Mouse (Mus musculus) adrenal gland, adult 8-10 months (tissue): Measurements from ENCODE around the gene B230118H07Rik. TPM values are rescaled to one million over a fixed set of nuclear protein-coding genes. Genes with fewer than 3 reads are reported as not detected.

Source experiments
- DNase-seq: peaks from one replicate; pipeline ENCODE4 v3.0.0; 2022
- total RNA-seq, 4 experiments: library from RNA; stranded (reverse); gene quantifications; 2 replicates each; pipeline ENCODE4 v1.2.4; 2022

B230118H07Rik gene
- 10 to 100 TPM; 27.3 to 55.4 (median 32.3) TPM for total RNA-seq

GRCm38 (mm10) chr2:101649114-101649671 lies at the start of gene B230118H07Rik, which contains the start of gene Rag1:
TSS of gene B230118H07Rik (minus strand) at chr2:101649532.
TSS of gene Rag1 (minus strand) at chr2:101649501.
- DNase-seq = no peak

GRCm38 (mm10) chr2:101695584-101695983 lies 46.3 kb upstream of the B230118H07Rik start:
- DNase-seq = no peak

DNA sequence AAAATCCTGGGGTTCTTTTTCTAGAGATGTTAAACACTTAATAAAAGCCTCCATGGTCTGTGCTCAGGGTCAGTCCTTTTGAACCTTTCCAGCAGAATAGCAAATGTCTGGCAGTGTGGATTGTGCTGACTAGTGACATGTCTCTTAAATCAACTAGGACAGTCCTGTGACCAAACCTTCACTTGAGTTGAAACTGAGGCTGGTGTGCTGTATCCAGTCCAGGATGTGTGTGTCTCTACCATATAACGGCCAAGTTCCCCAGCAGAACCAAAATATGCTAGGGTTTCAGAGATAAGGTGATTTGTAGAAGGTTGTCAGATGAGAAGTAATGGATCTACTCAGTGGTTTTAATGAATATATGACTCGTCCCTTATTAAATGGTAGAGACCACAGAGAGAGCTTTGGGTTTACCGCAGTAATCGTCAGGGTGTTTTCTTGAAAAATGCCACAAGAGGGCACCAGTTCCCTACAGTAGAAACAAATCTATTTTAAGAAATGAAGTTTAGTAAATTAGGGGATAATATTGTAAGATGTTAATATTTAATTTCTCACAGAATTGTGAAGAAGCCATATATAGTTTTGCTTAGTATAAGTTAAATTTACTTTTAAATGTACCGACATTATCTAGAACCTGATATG lies 44.4 kb upstream of the B230118H07Rik start:
- no peak for DNase-seq

DNA sequence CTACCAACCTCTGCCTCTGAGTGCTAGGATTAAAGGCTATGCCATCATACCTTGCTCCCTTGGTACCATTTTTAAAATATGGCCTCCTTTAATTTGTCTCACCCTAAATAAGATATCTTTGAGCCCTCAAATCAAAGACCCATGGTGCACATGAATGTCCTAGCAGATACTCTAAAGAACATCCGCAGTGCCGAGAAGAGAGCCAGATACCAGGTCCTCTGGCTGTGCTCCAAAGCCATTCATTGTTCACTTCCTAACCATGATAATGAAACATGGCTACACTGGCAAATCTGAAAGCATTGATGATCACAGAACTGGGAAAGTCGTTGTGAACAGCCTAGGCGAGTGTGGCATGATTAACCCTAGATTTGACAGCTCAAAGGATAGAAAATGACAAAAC lies 43.7 kb upstream of the B230118H07Rik start:
- DNase-seq = no peak

GRCm38 (mm10) chr2:101690252-101690827 lies 41.0 kb upstream of the B230118H07Rik start:
- no peak for DNase-seq

DNA sequence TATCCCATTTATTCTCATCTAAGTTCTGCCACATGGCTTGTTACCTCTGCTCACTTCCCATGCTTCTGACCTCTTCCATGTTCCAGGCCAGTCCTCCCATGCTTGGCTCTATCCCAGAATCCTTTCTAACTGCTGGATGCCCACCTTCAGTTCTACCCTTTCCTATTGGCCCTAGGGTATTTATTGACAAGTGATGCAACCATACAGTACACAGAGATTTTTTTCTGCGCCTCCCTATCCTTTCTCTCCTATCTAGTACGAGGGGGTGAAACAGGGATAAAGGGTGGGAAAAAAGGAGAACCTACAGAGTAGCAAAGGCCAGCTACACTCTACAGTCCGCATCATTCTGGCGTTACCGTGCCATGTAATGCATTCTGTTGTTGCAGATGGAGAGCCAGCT lies 38.7 kb upstream of the B230118H07Rik start:
- no peak for DNase-seq

DNA sequence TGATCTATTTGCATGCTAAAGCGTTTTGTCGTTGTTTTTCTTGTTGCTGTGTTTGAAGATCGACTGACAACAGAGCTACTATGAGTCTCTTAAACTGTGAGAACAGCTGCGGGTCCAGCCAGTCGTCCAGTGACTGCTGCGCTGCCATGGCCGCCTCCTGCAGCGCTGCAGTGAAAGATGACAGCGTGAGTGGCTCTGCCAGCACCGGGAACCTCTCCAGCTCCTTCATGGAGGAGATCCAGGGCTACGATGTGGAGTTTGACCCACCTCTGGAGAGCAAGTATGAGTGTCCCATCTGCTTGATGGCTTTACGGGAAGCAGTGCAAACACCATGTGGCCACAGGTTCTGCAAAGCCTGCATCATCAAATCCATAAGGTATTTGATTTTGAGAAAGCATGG lies 35.1 kb upstream of the B230118H07Rik start:
- DNase-seq = no peak

DNA sequence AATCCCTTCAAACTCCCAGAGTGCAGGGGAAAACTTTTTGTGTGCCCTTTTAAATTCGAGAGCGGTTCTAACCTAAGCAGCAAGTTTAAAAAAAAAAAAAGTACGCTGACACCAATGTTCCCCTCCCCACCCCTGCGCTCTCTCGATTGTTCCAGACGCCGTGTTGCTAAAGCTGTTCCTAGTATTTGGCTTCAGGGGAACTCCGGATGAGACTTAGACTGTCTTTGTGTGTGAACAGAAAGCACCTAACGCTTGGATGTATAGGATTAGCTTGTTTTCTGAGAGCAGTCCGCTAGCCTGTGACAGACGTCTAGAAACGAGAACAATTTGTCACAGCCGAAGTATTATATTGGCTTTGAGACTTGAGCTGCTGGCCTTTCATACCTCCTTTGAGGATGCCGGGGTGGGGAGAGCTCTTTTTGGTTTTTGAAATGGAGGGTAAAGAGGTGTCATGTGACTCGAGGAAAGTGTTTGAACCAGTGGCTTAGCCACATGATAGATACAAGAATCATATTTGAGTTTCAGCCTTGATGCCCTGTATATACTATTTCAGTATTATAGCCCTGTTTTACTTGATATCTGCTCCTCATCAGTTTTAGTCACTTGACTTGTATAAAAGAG lies 29.9 kb upstream of the B230118H07Rik start:
- no peak for DNase-seq

GRCm38 (mm10) chr2:101678236-101679021 lies 29.1 kb upstream of the B230118H07Rik start, which contains the start of gene Traf6:
TSS of gene Traf6 (plus strand) at chr2:101678429.
- peak; percentile 79 for DNase-seq

GRCm38 (mm10) chr2:101673547-101673946 lies 24.2 kb upstream of the B230118H07Rik start:
- no peak for DNase-seq

DNA sequence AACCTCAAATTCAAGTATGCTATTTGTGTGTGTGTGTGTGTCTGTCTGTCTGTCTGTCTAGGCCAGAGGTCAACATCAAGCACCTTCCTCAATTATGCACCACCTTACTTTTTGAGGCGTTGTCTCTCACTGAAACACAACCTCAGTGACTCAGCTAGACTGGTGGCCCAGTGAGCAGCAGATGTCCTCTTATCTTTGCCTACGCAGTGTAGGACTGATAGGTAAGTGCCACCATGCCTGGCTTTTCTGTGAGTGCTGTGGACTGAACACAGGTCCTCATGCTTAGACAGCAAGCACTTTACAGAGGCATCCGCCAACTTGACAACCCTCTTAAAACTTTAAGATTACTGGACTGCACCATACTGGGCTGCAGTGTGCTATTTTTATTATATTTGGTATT lies 19.4 kb upstream of the B230118H07Rik start:
- no peak for DNase-seq

- DNase-seq = no peak
Observed at GRCm38 (mm10) chr2:101665703-101666092, 16.4 kb upstream of the B230118H07Rik start.

GRCm38 (mm10) chr2:101665058-101665702 lies 15.8 kb upstream of the B230118H07Rik start:
- peak; percentile 45 for DNase-seq

DNA sequence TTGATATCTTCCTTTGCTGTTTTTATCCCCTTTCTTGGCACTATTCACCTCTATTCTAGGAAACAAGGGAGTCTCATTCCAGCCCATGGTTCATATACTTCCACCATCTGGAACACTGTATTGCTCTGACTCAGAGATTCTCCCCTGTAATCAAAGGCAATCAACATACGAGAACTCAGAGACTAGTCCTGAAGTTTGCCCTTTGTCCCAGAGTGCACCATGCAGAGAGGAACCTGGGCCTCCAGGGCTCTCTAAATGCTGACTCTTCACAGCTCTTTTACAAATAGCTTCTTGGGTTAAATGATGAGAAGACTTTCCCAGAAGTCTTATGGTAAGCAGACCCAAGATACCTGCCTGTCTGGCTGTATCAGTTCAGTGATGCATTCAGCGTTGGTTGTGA lies 11.2 kb upstream of the B230118H07Rik start:
- DNase-seq = no peak

- DNase-seq = peak; percentile 28
Observed at GRCm38 (mm10) chr2:101652921-101653597, 3.7 kb upstream of the B230118H07Rik start.

DNA sequence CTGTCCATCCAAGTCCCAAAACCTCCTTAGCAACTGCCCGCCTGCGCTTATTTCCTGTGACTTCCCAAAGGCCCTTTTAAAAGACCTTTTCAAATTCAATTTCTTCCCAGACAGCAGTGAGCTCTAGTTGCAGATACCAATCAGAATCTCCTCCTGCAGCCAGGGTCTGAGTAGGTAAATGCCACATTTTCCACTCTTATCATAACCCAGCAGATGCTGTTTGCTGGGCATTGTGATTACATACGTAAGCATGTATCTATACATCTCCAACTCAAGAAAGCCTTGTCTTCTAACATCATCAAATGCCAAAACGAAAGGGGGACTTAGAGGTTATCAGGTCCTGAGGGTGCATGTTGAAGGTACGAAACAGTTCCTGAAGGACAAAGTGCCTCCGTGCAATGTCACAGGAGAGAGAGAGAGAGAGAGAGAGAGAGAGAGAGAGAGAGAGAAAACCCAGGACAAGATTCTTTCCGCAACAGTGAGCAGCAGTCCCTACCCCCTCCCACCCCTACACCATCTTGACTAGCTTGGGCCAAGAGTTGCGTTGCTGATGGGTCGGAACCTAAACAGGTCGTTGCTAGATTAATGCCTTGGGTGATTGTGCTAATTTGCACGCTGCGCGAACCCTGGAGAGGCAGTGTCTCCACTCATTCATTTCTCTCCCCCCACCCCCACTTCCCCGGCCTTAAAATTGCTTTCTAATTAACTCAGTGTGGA lies 3.0 kb upstream of the B230118H07Rik start:
- no peak for DNase-seq

GRCm38 (mm10) chr2:101650446-101650845 lies 1.1 kb upstream of the B230118H07Rik start:
- DNase-seq = no peak

GRCm38 (mm10) chr2:101648361-101648760 lies 971 bp downstream of the B230118H07Rik start:
- no peak for DNase-seq

- no peak for DNase-seq
Observed at GRCm38 (mm10) chr2:101645841-101646240, 3.5 kb downstream of the B230118H07Rik start.

GRCm38 (mm10) chr2:101639840-101640350 lies 9.4 kb downstream of the B230118H07Rik start:
- no peak for DNase-seq
